Mouse (Mus musculus): Measurements from ENCODE around the gene 1700056E22Rik.

DNA sequence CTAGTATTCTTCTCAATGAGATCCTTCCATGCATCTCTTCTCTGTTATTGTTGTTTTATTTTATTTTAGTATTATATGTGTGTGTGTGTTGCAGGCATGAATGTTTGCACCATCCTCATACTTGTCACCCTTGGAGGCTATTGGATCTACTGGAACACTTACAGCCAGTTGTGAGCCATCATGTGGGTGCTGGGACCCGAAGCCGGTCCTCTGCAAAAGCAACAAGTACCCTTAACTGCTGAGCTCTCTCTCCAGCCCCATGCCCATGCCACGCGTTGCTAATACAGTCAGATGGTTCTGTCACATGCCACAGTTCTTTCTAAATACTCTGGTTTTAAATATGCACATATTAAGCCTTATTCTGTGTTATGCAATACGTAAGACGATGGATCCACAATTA lies 22.8 kb downstream of the 1700056E22Rik start:
- TF ChIP-seq CTCF (IDR thresholded peaks at IDR 0.05; ENCODE audit: borderline replicate concordance, extremely low read depth, insufficient read depth, insufficient read length) (no peak), POLR2A (IDR thresholded peaks at IDR 0.05; ENCODE audit: borderline replicate concordance, extremely low read depth, insufficient read depth, insufficient read length, poor library complexity, severe bottlenecking) (no peak)
